Mouse (Mus musculus): ENCODE data around the gene 9430038I01Rik.

DNA sequence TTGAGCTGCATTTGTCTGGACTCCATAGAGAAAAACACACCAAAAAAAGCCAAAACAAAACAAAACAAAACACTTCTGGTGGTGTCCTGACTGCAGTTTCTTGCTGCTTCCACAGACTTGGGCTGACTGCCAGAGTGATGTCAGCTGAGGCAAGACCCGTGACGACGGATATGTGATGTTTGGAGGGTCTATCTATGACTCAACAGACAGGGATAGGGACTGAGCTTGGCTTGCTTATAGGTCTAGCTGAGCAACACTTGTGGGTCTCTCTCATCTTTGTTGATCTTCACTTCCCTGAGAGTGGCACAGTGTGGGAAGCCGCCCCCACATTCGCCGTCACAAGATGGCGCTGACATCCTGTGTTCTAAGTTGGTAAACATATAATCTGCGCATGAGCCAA is 4.1 kb upstream of the 9430038I01Rik start:
- no peak for TF ChIP-seq E2F4 (IDR thresholded peaks at IDR 0.05; ENCODE audit: insufficient read depth)
- TF ChIP-seq POLR2A (IDR thresholded peaks at IDR 0.05; ENCODE audit: insufficient read length, low read depth), result no peak
- no peak for TF ChIP-seq MYOD1 (IDR thresholded peaks at IDR 0.05; ENCODE audit: control insufficient read depth in 1 of 3, insufficient read length in 2 of 3, low read depth in 2 of 3)
- no peak for TF ChIP-seq MYOG (IDR thresholded peaks at IDR 0.05; ENCODE audit: control insufficient read depth in 1 of 3, insufficient read depth in 1 of 3, insufficient read length in 2 of 3, low read depth in 2 of 3)
- TF ChIP-seq POLR2AphosphoS2 (IDR thresholded peaks at IDR 0.05; ENCODE audit: insufficient read length, low read depth), result no peak
- no peak for TF ChIP-seq MAX (IDR thresholded peaks at IDR 0.05; ENCODE audit: low read depth)
- no peak for TF ChIP-seq CEBPB (IDR thresholded peaks at IDR 0.05; ENCODE audit: insufficient read depth, poor library complexity, severe bottlenecking)
- TF ChIP-seq TCF12 (IDR thresholded peaks at IDR 0.05; ENCODE audit: insufficient read depth, poor library complexity, severe bottlenecking), result no peak
- TF ChIP-seq TCF3 (IDR thresholded peaks at IDR 0.05; ENCODE audit: insufficient read length, low read depth), result no peak
- TF ChIP-seq USF1 (IDR thresholded peaks at IDR 0.05; ENCODE audit: low read depth), result no peak
- TF ChIP-seq SRF (IDR thresholded peaks at IDR 0.05; ENCODE audit: control insufficient read depth, insufficient read length, low read depth), result no peak
- no peak for TF ChIP-seq REST (IDR thresholded peaks at IDR 0.05; ENCODE audit: insufficient read depth, insufficient read length)
